Mouse (Mus musculus): ENCODE measurements around the gene Aff3.

GRCm38 (mm10) chr1:38384010-38384409 is 280.7 kb downstream of the Aff3 start:
- TF ChIP-seq CTCF (conservative IDR thresholded peaks at IDR 0.05; ENCODE audit: insufficient read depth, insufficient read length, low read depth, low read length) (no peak), POLR2A (IDR thresholded peaks at IDR 0.05; ENCODE audit: low read depth, low read length) (no peak)
